Mouse (Mus musculus) brain, embryonic 14.5 days (tissue): ENCODE results near the gene Fank1. TPM values are rescaled to one million over a fixed set of nuclear protein-coding genes. Genes with fewer than 3 reads are reported as not detected.

Experiments used
- DNase-seq: peaks from one replicate; pipeline ENCODE4 v3.0.0-alpha.2; 2011; ENCODE audit warnings: low read depth
- CTCF ChIP-seq: fragments of 200-500 bp; IDR thresholded peaks from 2 replicates; pipeline ENCODE4 v1.5.1; 2012; ENCODE audit warnings: inconsistent platforms, mild to moderate bottlenecking, moderate library complexity, borderline replicate concordance; ENCODE audit not compliant: insufficient read depth, insufficient read length; ENCODE audit errors: extremely low read depth
- POLR2A ChIP-seq: fragments of 200-500 bp; IDR thresholded peaks from 2 replicates; pipeline ENCODE4 v1.6.1; 2012; ENCODE audit warnings: mild to moderate bottlenecking, inconsistent platforms, borderline replicate concordance; ENCODE audit not compliant: poor library complexity, insufficient read depth, insufficient read length, severe bottlenecking; ENCODE audit errors: extremely low read depth
- polyA plus RNA-seq: library from polyadenylated mRNA; depleted of rRNA; stranded (reverse); fragments of >200 nt; gene quantifications from 2 replicates; pipeline ENCODE4 v1.2.3, GENCODE M21; 2012; rRNA removed

The Fank1 gene
- polyA plus RNA-seq, result 4.4 and 4.7 TPM in 2 replicates

GRCm38 (mm10) chr7:133776626-133776996, at the start of gene Fank1:
Gene Fank1, plus strand, starts transcription at chr7:133776861.
- peak; percentile 47; the same call in 1 of the 2 replicates for TF ChIP-seq POLR2A
- TF ChIP-seq CTCF, result no peak
- DNase-seq, result peak; percentile 94

GRCm38 (mm10) chr7:133727027-133727426, 49.6 kb upstream of the Fank1 start:
- DNase-seq, result no peak

GRCm38 (mm10) chr7:133729351-133729750, 47.3 kb upstream of the Fank1 start:
- peak; percentile 23 for DNase-seq
- TF ChIP-seq CTCF (no peak), POLR2A (no peak)

More at GRCm38 (mm10) chr7:133727027-133727426, 49.6 kb upstream of the Fank1 start:
- TF ChIP-seq POLR2A, result no peak
- no peak for TF ChIP-seq CTCF

GRCm38 (mm10) chr7:133730324-133731191, 46.1 kb upstream of the Fank1 start:
- DNase-seq, result no peak
- TF ChIP-seq POLR2A (no peak), CTCF (no peak)

GRCm38 (mm10) chr7:133731971-133732645, 44.6 kb upstream of the Fank1 start:
- TF ChIP-seq CTCF, result no peak
- TF ChIP-seq POLR2A, result no peak
- peak; percentile 62 for DNase-seq

GRCm38 (mm10) chr7:133740558-133740957, 36.1 kb upstream of the Fank1 start:
- no peak for TF ChIP-seq CTCF
- TF ChIP-seq POLR2A, result no peak
- DNase-seq, result no peak

- TF ChIP-seq CTCF (no peak), POLR2A (no peak)
- DNase-seq, result no peak
These were observed 33.9 kb upstream of the Fank1 start for GRCm38 (mm10) chr7:133742530-133743325.

- TF ChIP-seq CTCF (no peak), POLR2A (no peak)
- peak; percentile 87 for DNase-seq
These were observed 33.0 kb upstream of the Fank1 start for GRCm38 (mm10) chr7:133743611-133744010.

- TF ChIP-seq CTCF (no peak), POLR2A (no peak)
- no peak for DNase-seq
These were observed 32.5 kb upstream of the Fank1 start for GRCm38 (mm10) chr7:133744209-133744608.

GRCm38 (mm10) chr7:133744701-133745100, 32.0 kb upstream of the Fank1 start:
- peak; percentile 35 for DNase-seq
- TF ChIP-seq CTCF, result no peak
- TF ChIP-seq POLR2A, result no peak

GRCm38 (mm10) chr7:133747372-133747771, 29.3 kb upstream of the Fank1 start:
- TF ChIP-seq POLR2A (no peak), CTCF (no peak)
- DNase-seq, result no peak
